Mouse (Mus musculus) small intestine, adult 2 months (tissue): ENCODE measurements around the gene Mfsd11. TPM values are rescaled to one million over a fixed set of nuclear protein-coding genes. Genes with fewer than 3 reads are reported as not detected.

ENCODE experiments used
- H3K27ac ChIP-seq: fragments of 200-500 bp; 2 replicates; pipeline ENCODE4 v1.5.1; 2012; ENCODE audit warnings: low read depth, low read length, control low read depth, inconsistent platforms; ENCODE audit not compliant: insufficient read depth
- H3K27me3 ChIP-seq: fragments of 200-500 bp; 2 replicates; pipeline ENCODE4 v1.6.1; 2012; ENCODE audit warnings: mild to moderate bottlenecking, moderate library complexity, low read length, inconsistent platforms; ENCODE audit not compliant: control insufficient read depth, insufficient read depth
- H3K36me3 ChIP-seq: fragments of 200-500 bp; 2 replicates; pipeline ENCODE4 v1.6.1; 2012; ENCODE audit warnings: mild to moderate bottlenecking, low read length, control low read depth, inconsistent platforms; ENCODE audit not compliant: control insufficient read depth, insufficient read depth
- H3K4me1 ChIP-seq: fragments of 200-500 bp; 2 replicates; pipeline ENCODE4 v1.6.1; 2012; ENCODE audit warnings: low read length, inconsistent platforms, mixed read lengths; ENCODE audit not compliant: control insufficient read depth, insufficient read depth, insufficient read length
- H3K4me3 ChIP-seq: fragments of 200-500 bp; 2 replicates; pipeline ENCODE4 v1.5.1; 2012; ENCODE audit warnings: low read depth, mild to moderate bottlenecking, control low read depth, inconsistent platforms, low read length, moderate library complexity
- CTCF ChIP-seq: fragments of 200-500 bp; IDR thresholded peaks from 2 replicates; pipeline ENCODE4 v1.5.1; 2012; ENCODE audit warnings: low read depth, mild to moderate bottlenecking, control low read depth, inconsistent platforms, low read length, moderate library complexity, mixed read lengths; ENCODE audit not compliant: insufficient replicate concordance, insufficient read length; ENCODE audit errors: extremely low read depth
- POLR2A ChIP-seq: fragments of 200-500 bp; IDR thresholded peaks from 2 replicates; pipeline ENCODE4 v1.6.1; 2012; ENCODE audit warnings: low read depth, mild to moderate bottlenecking, control low read depth, inconsistent platforms, low read length, moderate library complexity
- WGBS: fragments of 180-500 bp; shearing (Covaris S2); methylation state at CpG from one replicate; pipeline ENCODE4 v1.1.7; 2018; 5-methylcytosine and 5-hydroxymethylcytosine counted together
- polyA plus RNA-seq: library from polyadenylated mRNA; depleted of rRNA; stranded (reverse); fragments of >200 nt; gene quantifications from 2 replicates; pipeline ENCODE4 v1.2.3, GENCODE M21; 2012; rRNA removed

Mfsd11 gene
- polyA plus RNA-seq, 1 experiment, result 27.0 TPM

GRCm38 (mm10) chr11:116919186-116920020 lies 67.2 kb downstream of the Mfsd11 start:
- Histone ChIP-seq H3K4me1 (peaks cover 2% of the 10 kb centered on the region; the same call in 1 of the 2 replicates), H3K27me3 (peaks cover 36% of the 10 kb centered on the region), H3K36me3 (no peaks in the 10 kb centered on the region), H3K27ac (no peak overlapping the region), H3K4me3 (peak overlapping the region; percentile 57)
- WGBS, result 4% methylated on average over 58 of the region's 58 CpGs
- TF ChIP-seq POLR2A (no peak), CTCF (no peak)

GRCm38 (mm10) chr11:116920746-116921145 lies 68.5 kb downstream of the Mfsd11 start:
- peaks cover 36% of the 10 kb centered on the region for H3K27me3 ChIP-seq

GRCm38 (mm10) chr11:116922058-116922457 lies 69.8 kb downstream of the Mfsd11 start:
- no peak overlapping the region for H3K4me3 ChIP-seq
- H3K4me1 ChIP-seq, result peaks cover 2% of the 10 kb centered on the region; the same call in 1 of the 2 replicates
- WGBS, result 46% methylated on average over 7 of the region's 7 CpGs
- TF ChIP-seq CTCF, result no peak
- TF ChIP-seq POLR2A, result no peak
- H3K36me3 ChIP-seq, result no peaks in the 10 kb centered on the region
- peaks cover 34% of the 10 kb centered on the region for H3K27me3 ChIP-seq
- no peak overlapping the region for H3K27ac ChIP-seq

More at GRCm38 (mm10) chr11:116920746-116921145, 68.5 kb downstream of the Mfsd11 start:
- no peak overlapping the region for H3K4me3 ChIP-seq
- H3K36me3 ChIP-seq, result no peaks in the 10 kb centered on the region
- 5% methylated on average over 6 of the region's 6 CpGs for WGBS
- no peak for TF ChIP-seq CTCF
- TF ChIP-seq POLR2A, result no peak
- no peak overlapping the region for H3K27ac ChIP-seq
- peaks cover 2% of the 10 kb centered on the region; the same call in 1 of the 2 replicates for H3K4me1 ChIP-seq

Other genes with a start within 250 kb of the Mfsd11 start
- gene Rhbdf2, start 225.4 kb upstream of the Mfsd11 start, polyA plus RNA-seq, result 25.3 and 40.8 TPM in 2 replicates
- 0.30 TPM in 1 of 2 replicates, not detected in the other for gene Prcd, start 198.9 kb upstream of the Mfsd11 start, polyA plus RNA-seq
- 14.2 and 23.7 TPM in 2 replicates for gene Cygb, start 198.1 kb upstream of the Mfsd11 start, polyA plus RNA-seq
- 5.8 TPM in 1 of 2 replicates, not detected in the other for gene St6galnac1, start 76.9 kb upstream of the Mfsd11 start, polyA plus RNA-seq
- 31.6 and 36.2 TPM in 2 replicates for gene Mxra7, start 24.4 kb upstream of the Mfsd11 start, polyA plus RNA-seq
- 10.3 and 11.6 TPM in 2 replicates for gene Mettl23, start 9.2 kb upstream of the Mfsd11 start, polyA plus RNA-seq
- gene Jmjd6, start 9.0 kb upstream of the Mfsd11 start, polyA plus RNA-seq, result 21.7 and 24.2 TPM in 2 replicates
- gene Srsf2, start 654 bp downstream of the Mfsd11 start, polyA plus RNA-seq, result 352 and 658 TPM in 2 replicates
- 0.03 and 0.04 TPM in 2 replicates for gene Mgat5b, start 66.4 kb downstream of the Mfsd11 start, polyA plus RNA-seq